Mouse (Mus musculus): Measurements from ENCODE around the gene Slc7a7.

The Slc7a7 gene

DNA sequence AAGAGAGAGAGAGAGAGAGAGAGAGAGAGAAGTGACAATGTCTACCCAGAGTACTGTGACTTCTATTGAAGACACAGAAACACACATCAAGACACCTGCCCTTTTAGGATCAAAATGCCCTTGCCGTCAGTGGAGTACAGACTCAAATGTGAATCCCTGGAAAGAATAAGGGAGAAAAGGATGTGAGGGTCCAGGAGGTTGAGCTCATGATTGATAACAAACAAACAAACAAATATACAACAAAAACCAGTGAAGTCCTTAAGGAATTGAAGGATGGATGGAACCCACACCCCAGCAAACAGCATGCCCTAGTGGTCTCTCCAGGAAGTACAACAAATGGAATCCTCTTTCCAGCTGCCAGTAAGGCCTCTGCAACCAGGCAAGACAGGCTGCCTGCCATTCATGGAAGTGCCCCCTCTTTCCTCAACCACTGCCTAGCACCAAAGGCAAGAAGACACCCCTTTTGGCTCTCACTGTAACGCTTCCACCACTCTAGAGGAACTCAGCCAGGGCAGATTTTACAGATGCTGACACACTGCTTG, 4.9 kb downstream of the Slc7a7 start:
- DNase-seq (ENCODE audit: low read depth, low spot score), result peak; percentile 73

DNA sequence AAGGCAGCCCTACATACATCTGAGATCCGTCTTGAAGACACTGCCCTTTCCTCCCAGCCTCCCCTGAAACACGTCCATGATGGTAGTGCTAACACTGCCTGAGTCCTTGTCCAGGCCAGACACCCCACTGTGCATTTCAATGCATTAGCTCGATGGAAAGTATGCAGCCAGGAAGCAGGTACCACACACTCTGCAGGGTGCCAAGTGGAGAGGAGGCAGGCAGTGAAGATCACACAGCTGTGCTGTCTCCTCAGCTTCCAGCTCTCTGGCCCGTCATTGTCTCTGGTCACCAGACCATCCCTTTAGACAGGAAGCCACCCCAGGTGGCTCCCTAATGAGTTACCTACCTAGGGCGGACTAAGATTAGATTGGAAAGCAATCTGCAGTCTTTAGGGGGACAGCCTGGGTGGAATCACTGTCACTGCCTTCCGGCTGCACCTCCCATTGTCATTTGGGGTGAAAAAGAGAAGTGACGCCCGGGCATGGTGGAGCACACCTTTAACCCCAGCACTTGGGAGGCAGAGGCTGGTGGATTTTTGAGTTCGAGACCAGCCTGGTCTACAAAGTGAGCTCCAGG, 5.5 kb downstream of the Slc7a7 start:
- DNase-seq (ENCODE audit: low read depth, low spot score), result no peak

DNA sequence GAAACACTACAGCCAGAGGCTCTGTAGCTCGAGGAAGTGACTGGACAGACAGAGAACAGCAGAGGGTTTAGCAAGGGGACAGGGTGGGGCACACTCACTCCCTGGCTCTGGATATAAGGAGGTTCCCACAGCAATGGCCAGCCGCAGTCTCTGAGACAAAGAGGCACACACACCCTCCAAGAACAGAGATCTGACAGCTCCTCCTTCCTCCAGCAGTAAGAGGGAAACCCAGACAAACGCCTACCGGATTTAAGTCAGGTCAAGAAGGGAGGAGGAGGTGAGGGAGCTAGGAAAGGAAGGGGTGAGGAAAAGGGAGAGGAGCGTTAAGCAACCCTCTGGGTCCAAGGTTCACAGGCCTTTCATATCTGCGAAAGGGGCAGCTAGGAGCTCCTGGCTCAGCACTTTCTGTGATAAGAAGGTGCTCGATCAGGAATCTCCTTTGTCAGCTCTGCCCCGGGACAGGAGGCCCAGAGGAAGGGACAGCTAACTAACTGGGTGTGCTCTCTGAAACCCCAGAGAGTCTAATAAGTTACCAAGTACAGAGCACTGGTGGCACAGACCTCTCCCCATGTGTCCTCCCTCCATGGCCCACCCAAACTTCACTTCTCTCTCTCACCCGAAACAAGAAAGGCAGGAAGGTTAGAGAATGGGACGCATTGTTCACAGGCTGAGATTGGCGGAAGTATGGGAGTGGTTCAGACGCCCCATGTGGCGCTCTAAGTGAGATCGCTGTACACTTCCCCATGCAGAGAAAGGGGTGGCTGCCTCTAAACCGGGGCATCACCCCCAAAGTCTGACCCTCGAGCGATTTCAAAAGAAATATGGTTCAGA, 7.4 kb downstream of the Slc7a7 start:
- no peak for DNase-seq (ENCODE audit: low read depth, low spot score)

DNA sequence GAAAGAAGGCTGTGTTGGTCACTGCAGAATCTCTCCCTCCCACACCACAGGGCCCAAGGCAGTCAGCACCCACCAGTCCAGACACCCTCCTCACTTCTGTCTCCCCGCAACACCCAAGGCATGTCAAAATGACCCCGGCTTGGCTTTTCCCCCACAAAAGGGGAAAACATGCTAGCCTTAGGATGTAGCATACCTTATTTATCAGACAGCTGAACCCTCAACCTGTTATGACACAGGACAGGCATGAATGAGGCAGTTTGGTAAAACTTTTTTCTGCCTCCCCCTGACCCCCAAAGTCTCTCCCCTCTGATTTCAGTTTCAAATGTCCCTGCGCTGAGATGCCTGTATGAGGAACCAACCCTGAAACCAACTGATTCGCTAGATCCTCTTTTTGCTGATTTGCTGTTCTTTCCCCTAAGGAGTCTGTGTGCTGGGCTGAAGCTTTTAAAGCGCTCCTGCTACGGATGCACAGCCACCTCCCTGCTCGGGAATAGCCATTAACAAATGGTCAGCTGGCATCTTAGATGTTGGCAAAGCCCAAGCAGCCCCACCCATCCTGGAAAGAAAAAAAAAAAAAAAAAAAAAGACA, 8.4 kb downstream of the Slc7a7 start:
- no peak for DNase-seq (ENCODE audit: low read depth, low spot score)

DNA sequence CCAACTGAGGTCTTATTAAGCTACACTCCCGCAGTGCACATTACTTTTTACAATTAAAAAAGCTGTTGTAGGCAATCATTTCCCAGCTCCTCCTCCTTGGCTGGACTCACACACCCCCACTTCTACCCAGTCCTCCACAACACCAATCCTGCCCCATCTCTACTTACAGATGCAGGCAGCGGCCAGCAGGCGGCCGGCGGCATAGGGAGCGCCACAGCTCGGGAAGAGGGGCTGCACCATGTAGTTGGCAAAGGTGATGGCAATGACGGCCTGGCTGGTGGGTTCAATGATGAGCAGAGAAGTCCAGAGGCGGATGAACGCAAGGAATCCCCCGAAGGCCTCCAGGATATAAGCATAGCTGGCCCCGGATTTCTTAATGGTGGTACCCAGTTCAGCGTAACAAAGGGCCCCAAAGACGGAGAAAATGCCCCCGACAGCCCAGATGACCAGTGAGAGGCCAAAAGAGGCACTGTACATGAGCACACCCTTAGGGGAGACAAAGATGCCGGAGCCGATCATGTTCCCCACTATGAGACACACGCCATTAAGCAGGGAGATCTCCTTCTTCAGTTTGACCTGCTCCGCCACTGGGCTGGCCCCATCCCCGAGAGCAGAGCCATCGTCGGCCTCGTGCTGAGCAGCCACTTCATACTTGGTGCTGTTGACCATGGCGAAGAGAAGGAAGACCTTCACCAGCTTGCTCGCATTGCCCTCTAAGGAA, 9.1 kb downstream of the Slc7a7 start:
- no peak for DNase-seq (ENCODE audit: low read depth, low spot score)

DNA sequence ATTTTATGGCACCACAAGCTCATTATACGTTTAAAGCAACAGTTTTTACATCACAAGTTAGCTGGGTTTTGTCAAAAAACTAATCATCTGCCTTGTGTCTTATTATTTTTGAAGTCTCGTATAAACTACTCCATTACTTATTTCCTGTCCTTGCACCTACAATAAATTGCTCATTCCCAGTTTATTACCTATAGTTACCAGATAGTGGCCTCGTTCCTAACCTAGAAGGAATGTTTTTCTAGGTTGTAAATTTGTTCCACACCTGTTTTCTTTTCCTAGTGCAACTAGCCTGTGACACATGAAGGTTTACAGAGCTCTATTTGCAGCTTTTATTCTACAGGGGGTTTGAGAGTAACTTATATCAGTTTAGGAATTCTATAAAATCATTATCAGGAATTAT, 15.9 kb downstream of the Slc7a7 start:
- DNase-seq (ENCODE audit: low read depth, low spot score), result no peak

DNA sequence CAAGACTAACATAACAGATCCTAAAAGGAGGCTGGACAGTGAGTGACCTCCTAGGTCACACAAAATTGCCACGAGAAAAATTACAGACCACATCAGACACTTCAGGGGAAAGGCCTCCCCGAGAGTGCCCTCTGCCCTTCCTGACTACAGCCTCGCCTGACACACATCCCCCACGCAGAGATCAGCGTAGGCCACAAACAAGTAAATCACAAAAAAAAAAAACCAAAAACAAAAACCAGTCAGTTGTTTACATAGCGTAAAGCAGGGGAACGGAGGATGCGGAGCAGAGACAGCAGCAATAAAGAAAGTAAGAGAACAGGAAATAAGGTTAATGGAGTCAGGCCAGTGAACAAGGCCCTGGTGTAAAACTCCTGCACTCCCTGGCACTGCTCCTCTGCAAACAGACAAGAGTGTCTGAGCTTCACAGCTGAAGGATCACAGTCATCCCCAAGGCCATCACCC, 18.6 kb downstream of the Slc7a7 start:
- no peak for DNase-seq (ENCODE audit: low read depth, low spot score)

DNA sequence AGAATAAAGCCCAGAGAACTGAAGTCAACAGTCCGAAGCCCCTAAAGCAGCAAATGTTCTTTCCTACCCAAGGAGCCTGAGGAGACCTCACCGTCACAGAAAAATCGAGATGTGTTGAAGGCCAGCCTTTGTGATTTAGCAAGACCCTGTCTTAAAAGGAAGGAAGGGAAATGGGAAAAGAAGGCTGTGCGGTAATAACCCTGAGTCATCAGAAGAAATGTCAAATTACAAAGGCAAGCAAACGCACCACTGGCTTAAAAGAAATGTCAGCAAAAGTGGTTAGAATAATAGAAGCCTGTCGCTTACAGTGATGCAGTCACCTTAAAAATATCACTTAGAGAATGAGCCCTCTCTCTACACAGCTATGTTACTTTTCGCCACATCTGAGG, 19.1 kb downstream of the Slc7a7 start:
- DNase-seq (ENCODE audit: low read depth, low spot score), result no peak

DNA sequence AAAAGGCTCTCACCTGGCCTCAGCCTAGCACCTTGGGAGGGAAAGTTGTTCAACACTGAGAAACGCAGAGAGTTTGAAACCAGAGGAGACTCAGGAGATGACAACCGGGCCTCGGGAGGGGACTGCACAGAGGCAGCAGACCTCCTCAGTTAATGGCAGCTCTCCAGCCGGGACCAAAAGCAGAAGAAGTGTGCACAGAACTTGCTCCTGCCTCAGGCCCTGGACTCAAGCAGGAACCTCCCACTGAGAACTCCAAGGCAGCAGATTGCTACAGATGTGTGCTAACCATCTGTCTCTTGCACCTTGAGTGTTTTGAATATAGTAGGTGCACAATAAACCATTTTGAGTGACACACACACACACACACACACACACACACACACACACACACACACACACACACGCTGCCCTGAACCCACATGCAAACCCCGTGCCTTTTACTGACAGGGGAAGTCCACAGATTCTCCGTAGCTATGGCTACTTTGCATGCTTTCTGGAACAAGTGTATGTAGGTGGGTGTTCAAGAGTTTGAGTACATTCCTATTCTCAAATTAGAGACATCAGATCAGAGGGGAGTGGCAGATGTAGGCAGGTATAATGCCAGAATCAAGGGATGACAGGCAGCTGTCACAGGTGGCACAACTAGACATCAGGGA, 19.6 kb downstream of the Slc7a7 start:
- no peak for DNase-seq (ENCODE audit: low read depth, low spot score)

DNA sequence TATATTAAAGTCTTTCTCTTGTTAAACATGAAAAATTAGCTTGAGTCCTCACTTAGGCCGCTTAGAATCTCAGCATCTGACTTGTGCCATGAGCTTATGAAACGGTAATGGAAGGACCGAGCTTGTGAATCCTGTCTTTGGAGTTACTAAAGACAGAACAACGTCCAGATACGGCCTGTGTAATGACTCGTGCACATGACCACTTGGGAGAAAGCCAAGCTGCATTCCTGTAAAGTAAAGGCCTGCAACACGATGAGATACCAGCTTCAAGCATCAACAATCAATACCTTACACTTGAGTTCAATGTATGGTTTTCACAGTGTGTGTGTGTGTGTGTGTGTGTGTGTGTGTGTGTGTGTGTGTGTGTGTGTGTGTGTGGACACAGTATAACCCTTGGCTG, 20.9 kb downstream of the Slc7a7 start:
- DNase-seq (ENCODE audit: low read depth, low spot score), result no peak

DNA sequence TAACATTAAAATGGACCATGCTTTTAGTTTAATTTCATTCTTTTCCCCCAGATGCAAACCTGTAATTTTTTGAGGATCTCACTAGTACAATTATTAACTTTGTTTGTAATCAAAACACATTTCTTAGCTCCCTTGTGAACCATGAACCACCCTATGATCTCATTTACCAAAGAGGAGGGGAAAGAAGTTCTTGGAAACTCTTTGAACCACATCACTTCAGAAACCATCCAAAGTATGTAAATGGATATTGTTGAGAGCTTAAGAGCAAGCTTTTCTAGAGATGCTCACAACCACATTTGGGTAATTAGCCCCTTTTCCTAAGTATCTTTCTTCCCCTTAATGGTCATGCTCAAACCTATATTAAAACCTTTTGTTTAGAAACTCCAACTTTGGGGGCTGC, 23.3 kb downstream of the Slc7a7 start:
- no peak for DNase-seq (ENCODE audit: low read depth, low spot score)

DNA sequence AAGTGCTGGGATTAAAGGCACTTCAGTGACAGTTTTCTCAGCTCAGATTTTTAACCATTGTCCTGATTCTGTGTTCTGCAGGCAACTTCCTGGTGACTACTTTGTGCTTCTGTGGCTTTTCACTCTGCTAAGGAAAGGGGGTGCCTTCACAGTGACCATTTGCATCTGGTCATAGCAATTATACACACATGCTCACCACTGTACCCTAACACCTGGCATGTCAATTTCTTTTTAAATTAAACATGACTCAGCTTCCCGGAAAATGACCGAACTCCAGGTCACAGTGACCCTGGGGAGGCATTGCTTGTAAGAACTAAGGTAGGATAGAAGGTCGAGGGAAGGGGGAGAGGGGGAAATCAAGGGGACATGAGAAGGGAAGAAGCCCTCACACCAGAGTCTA, 23.8 kb downstream of the Slc7a7 start:
- no peak for DNase-seq (ENCODE audit: low read depth, low spot score)

DNA sequence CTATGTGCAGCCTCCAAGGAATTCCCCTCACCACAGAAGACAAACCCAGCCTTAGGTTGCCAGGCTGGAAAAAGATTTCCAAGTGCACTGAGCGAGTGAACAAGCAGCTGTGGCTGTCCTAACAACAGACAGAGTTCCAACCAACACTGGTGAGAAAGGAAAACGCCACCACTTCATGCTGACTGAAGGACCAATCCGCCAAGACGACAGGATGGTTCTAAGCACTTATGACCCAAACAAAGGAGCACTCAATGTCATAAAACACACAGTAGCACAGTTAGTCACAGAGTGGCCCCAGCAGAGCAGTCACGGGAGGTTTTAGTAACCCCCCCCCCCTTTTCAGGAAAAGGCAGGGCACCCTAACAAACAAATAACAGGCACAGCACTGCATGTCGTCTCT, 26.7 kb downstream of the Slc7a7 start:
- no peak for DNase-seq (ENCODE audit: low read depth, low spot score)

DNA sequence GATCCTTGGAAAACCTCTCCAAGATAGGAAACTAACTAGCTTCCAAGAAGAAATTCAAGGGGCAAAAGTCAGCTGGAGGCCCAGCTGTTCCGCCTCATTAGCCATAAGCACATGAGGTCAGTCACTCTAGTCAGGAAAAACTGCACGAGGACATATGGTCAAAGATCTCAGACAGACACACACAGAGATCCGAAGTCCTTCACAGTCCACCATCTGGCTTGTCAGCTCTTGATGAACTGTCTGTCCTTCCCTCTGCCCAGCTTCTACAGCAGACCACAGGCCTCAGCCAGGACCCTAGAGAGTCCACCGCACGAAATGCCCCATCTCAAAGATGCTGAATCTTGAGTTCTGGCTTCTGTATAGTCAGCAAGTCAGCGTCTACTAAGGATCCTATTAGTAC, 30.0 kb downstream of the Slc7a7 start:
- DNase-seq (ENCODE audit: low read depth, low spot score), result no peak

DNA sequence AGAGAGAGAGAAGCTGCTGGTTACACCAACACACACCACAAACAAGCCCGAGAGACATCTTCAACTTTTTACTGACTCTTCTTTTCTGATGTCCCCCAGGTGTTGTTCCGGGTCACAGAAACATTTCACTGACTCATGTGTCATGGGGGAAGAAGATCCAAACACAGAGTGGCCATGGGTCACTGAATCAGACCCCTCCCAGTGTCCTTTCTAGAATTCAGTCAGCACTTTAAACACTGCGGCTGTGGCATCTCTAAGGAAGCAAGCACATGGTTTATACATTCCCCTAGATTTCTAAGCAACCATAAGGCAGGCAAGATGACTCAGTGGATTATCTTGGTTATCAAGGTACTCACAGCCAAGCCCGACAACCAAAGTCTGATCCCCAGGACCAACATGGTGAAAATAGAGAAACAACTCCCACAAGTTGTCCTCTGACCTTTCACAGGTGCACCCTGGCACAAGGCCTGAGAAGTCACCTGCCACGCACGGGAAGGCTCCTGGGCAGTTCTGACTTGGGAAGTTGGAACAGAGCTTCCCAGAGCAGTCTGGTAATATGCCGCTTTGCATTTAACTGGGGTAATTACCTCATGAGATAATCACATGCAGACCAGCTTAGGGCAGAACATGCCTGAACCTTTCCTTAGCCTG, 31.5 kb downstream of the Slc7a7 start:
- no peak for DNase-seq (ENCODE audit: low read depth, low spot score)

DNA sequence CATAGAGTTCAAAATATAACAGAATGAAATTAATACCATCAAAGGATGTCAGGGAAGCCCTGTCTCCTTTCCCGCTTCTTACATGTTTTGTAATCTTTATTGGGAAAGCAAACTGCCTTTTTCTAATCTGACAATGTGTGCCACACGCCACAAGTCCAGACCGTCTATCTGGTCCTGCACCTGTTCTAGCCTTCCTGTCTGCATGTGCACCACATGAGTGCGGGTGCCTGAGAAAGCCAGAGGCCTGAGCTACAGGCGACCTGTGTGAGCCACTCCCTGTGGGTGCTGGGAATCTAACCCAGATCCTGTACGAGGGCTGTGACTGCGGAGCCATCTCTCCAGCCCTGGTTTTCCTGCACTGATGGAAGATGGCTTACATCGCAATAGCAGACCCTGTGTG, 33.2 kb downstream of the Slc7a7 start:
- DNase-seq (ENCODE audit: low read depth, low spot score), result no peak

DNA sequence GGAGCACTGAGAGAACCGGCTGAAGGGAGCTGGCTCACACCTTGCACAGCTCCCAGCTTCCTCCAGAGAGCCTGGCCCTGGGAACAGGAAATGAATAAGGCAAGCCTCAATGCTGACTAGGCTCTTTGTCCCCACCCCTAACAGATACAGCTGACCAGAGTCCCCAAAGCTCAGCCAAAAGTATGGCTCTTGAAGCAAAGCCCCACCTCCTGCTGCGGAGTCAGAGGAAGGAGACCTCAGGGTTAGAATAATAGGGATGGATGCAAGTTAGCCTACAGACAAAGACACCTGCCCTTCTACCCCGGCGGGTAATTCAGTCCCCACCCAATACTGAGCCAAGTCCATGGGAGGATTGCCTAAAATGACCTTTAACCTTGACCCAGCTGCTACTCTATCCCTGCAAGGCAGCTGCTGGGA, 34.2 kb downstream of the Slc7a7 start:
- peak; percentile 35 for DNase-seq (ENCODE audit: low read depth, low spot score)

DNA sequence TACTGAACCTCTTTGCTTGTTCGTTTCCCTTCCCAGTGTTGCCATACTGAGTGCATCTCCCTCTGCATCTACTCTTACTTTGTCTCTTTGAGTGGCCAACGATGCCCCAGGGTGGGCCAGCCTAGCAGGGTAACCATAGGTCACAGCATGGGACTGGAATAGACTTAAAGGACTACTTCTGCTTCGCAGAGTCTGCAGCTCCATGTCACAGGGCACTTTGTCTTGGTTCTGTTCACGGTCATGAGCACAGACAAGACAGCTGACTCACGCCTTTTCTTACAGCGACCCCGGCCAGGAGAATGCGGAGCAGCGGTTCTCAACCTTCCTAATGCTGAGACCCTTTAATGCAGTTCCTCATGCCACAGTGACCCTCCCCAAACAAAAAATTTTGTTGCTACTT, 34.9 kb downstream of the Slc7a7 start:
- DNase-seq (ENCODE audit: low read depth, low spot score), result no peak

DNA sequence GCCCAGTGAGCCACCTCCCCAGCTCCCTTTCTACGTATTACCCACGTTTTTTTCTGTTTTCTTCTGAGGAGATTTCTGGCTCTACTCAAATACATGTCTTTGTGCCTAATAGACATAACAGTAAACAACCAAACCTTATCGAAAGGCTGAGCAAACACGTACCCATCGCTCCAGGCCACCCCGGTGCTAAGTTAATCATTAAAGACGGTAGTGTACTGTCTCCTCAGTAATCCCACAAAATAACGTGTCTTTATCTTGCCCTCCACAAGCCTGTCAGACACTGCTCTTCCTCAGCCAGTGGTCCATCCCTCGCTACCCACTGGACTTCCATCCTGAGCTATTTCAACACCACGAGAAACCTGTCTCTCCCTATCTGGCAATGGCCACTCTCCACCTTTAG, 35.8 kb downstream of the Slc7a7 start:
- no peak for DNase-seq (ENCODE audit: low read depth, low spot score)

DNA sequence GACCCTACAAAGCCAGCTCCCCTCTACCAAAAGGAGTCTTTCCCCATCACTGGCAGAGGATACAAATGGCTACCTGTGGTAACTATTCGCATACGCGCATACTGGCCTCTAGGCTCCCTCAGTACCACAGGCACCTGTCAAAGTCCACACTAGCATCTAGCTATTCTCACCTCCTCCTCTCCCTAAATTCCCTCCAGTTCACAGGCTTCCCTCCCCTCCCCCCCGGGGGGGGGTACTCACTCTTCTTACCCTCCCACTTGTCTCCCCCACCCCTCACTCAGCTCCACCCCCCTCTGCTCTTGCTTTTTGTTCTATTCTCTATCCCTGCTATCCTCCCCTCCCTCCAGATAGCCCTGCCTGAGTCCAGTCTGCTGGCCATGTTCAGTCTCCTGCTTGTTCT, 37.0 kb downstream of the Slc7a7 start:
- DNase-seq (ENCODE audit: low read depth, low spot score), result no peak

DNA sequence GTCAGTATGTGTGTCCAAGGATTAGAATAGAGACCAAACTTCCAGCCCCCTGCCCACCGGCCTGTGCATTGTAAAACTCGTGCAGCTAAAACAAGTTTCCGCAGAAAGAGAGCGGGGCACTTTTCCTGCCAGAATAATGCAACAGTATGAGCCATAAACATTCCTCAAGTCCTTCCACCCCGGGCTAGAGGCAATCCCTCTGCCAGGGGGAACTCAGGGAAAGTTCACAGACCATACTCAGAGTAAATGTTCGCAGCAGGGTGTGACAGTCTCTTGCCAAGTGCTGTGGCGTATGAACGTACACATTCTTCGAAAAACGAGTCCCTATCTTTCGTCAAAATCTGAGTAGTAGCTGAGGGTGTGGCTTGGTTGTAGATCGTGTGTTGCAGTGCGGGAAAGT, 38.0 kb downstream of the Slc7a7 start:
- DNase-seq (ENCODE audit: low read depth, low spot score), result no peak
